Mouse (Mus musculus) T-helper 1 cell (primary cell): ENCODE measurements at regions not wholly inside any gene's neighbourhood (a gene's known extent, or its start where the extent isn't known, plus 50 kb on each side); places are given as distances from the start of the nearest gene placed in this dataset.

Source experiments
- in situ Hi-C: fragments of 300-600 bp; cut with MboI, MseI; formaldehyde crosslinking; loops from one replicate; pipeline ENCODE4 v1.15.1; 2025; ENCODE audit warnings: high pct_unique_total_duplicates

GRCm38 (mm10) chr12:44145321-44145720, 64.8 kb downstream of the Dnajb9 start:
- in situ Hi-C loops: no loop called here

DNA sequence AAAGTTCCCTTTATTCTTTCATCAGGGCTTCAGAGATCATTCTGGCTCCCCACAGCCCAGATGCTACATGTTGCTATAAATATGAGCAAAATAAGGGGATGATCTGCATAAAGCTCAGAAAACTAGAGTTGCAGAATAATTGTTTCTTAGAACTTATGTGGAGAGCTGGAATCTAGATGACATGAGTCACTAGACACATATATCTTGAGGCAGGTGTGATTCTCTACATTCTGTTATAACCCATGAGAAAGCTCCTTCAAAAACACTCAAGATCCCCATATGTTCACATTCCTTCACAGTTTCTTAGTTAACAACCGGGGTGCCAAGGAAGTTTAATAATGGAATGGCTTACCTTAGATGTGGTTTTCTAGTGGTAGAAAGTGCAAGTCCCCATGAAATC, 71.1 kb downstream of the Dnajb9 start:
- in situ Hi-C loops: no loop called here

DNA sequence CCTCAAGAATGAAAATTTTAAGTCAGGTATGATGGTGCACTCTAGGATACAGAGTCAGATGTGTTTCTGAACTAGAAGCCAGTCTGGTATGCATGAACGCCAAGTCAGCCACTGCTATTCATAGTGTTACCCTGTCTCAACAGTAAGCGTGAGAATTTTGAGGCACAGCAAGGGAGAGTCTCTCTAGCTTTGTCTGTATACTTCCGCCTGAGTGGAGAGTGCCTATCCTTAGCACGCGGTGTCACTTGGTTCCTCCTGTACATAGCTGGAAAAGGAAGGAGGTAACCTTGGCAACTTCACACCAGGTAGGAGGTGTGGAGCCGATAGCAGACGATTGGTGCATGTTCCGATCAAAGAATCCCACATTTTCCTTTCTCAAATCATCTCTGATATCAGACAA, 81.3 kb downstream of the Dnajb9 start:
- in situ Hi-C loops: no loop called here

GRCm38 (mm10) chr12:44105085-44105484, 105.0 kb downstream of the Dnajb9 start:
- in situ Hi-C loops: no loop called here

- in situ Hi-C loops: no loop called here
Observed at GRCm38 (mm10) chr12:44099188-44099587, 110.9 kb downstream of the Dnajb9 start.

DNA sequence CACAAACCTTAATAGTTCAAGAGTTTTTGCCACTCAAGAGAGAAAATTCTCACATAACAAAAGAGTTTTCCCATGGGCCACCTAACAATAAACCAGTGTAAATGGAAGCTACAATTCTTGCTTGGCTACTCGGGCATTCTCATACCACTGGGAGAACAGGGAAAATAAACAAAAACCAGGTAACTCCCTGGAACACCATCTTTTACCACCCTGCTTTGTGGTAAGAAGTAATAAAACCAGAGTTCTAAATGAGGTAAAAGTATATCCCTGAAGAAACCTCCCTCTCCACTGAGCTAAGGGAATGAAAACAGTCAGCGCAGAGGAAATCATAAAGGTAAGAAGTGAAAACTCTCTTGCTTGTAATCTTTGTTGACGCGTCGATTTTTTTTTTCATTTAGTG, 138.4 kb downstream of the Dnajb9 start:
- in situ Hi-C loops: no loop called here

GRCm38 (mm10) chr12:44056493-44057163, 153.5 kb downstream of the Dnajb9 start:
- in situ Hi-C loops: no loop called here

GRCm38 (mm10) chr12:44045806-44046205, 164.3 kb downstream of the Dnajb9 start:
- in situ Hi-C loops: no loop called here

GRCm38 (mm10) chr12:44044388-44045105, 165.6 kb downstream of the Dnajb9 start:
- in situ Hi-C loops: no loop called here

DNA sequence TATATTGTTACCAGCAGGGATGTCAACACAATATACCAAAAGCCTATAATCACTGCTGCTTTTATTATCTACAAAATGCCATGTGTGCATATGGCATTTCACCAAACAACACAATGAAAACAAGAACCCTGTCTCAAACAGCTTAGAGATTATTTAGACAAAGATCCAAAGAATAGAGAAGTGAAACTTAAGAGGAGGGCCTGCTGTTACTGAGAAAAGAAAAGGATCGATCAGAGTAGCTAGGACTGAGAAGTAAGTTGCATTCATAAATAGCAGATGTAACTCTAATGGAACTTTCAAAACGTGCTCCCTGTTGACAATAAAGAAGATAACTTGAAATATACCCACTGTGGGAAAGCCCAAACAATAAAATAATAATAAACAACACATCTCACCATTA, 203.3 kb downstream of the Dnajb9 start:
- in situ Hi-C loops: no loop called here

DNA sequence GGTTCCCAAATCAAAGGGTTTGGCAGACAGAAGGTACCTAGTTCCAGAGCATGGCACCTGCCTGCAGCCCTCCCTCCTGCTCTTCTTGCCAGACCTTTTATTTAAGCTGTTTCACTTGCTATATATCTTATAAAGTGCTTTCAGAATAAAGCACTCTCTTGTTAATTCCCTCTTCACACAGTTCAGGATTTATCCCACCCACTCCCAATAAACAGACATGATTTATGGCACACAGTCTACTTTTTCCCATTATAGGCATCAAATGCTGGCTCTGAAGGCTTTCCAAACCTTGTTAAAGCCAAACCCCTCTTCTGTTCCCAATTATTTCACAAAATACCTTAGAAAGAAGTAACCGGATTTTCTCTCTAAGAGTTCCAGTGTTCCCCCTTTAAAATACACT, 226.6 kb downstream of the Dnajb9 start:
- in situ Hi-C loops: no loop called here

DNA sequence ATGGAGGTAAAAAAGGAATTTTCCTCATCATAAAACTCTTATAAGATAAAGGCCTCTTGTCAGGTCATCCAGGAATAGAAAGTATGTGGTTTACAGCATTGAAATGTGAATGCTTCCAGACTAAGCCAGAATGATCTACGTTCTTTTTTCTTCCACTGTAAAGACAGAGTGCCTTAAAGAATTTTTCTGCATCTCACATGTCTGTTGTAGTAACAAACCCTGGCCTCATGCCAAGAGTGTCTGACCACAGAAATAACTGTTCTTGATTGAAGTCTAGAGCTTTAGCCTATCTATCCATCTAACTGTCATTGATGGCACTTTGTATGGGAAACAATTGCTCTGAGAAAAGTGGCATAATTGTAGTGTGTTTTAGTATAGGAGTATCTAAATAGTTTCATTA, 246.2 kb downstream of the Dnajb9 start:
- in situ Hi-C loops: no loop called here

- in situ Hi-C loops: no loop called here
Observed at GRCm38 (mm10) chr12:43962551-43963120, 247.5 kb downstream of the Dnajb9 start.

GRCm38 (mm10) chr12:43924228-43924627, 285.9 kb downstream of the Dnajb9 start:
- in situ Hi-C loops: no loop called here

GRCm38 (mm10) chr12:43920396-43920795, 289.7 kb downstream of the Dnajb9 start:
- in situ Hi-C loops: no loop called here

DNA sequence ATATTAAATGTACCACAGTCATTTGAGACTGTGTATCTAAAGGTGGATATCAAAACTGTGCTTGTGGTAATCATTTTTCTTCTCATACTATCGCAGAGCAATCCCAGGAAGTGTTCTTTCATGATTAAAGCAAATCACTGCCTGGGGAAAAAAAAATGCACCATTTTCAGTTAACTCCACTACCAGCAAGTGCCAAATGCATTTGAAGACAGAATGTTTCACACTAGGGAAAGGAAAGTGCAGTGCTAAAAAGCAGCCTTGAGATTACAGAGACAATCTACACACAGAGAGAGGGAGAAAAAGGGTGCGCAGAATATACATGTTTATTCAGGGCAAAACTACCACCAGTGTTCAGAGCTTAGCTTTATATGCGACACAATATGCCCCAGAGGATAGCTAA, 291.0 kb downstream of the Dnajb9 start:
- in situ Hi-C loops: no loop called here

- in situ Hi-C loops: no loop called here
Observed at GRCm38 (mm10) chr12:43916779-43917178, 293.3 kb downstream of the Dnajb9 start.

- in situ Hi-C loops: no loop called here
Observed at GRCm38 (mm10) chr12:43899273-43899672, 310.9 kb downstream of the Dnajb9 start.

- in situ Hi-C loops: no loop called here
Observed at GRCm38 (mm10) chr12:43885596-43885995, 324.5 kb downstream of the Dnajb9 start.

GRCm38 (mm10) chr12:43860479-43860878, 349.6 kb downstream of the Dnajb9 start:
- in situ Hi-C loops: no loop called here

- in situ Hi-C loops: no loop called here
Observed at GRCm38 (mm10) chr12:43856370-43856769, 353.8 kb downstream of the Dnajb9 start.

DNA sequence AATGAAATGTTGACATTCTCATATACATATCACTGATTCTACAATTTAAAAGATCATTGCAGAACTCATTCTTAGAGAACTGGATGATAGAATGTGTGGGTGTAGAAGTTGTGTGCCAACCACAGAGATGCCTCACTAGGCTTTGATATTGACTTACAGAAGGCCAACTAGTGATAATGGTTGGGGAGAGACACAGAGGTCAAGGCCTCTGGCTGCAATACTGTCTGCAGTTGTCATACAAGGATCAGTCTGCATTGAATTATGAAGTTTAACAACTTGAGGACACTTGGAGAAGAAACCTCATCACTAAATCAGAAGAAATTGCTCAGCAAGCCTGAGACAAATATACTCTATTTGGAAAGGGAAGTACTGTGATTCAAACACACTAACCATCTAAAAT, 357.9 kb downstream of the Dnajb9 start:
- in situ Hi-C loops: no loop called here
